Mouse (Mus musculus): ENCODE results near the gene Cmah. TPM values are rescaled to one million over a fixed set of nuclear protein-coding genes. Genes with fewer than 3 reads are reported as not detected.

Gene Cmah
- polyA plus RNA-seq, 1 experiment, result not detected

GRCm38 (mm10) chr13:24391892-24392291 is 64.7 kb downstream of the Cmah start:
- TF ChIP-seq GATA1 (IDR thresholded peaks at IDR 0.05; ENCODE audit: low read length), result no peak

- TF ChIP-seq GATA1 (IDR thresholded peaks at IDR 0.05; ENCODE audit: low read length), result no peak
Measured at GRCm38 (mm10) chr13:24392655-24393054, 65.5 kb downstream of the Cmah start.

- no peak for TF ChIP-seq GATA1 (IDR thresholded peaks at IDR 0.05; ENCODE audit: low read length)
Measured at GRCm38 (mm10) chr13:24393055-24393454, 65.9 kb downstream of the Cmah start.

- TF ChIP-seq GATA1 (IDR thresholded peaks at IDR 0.05; ENCODE audit: low read length), result no peak
Measured at GRCm38 (mm10) chr13:24395815-24396214, 68.6 kb downstream of the Cmah start.

GRCm38 (mm10) chr13:24397181-24397580 is 70.0 kb downstream of the Cmah start:
- TF ChIP-seq GATA1 (IDR thresholded peaks at IDR 0.05; ENCODE audit: low read length), result no peak

GRCm38 (mm10) chr13:24398488-24398887 is 71.3 kb downstream of the Cmah start:
- TF ChIP-seq GATA1 (IDR thresholded peaks at IDR 0.05; ENCODE audit: low read length), result no peak

GRCm38 (mm10) chr13:24403054-24403453 is 75.8 kb downstream of the Cmah start:
- no peak for TF ChIP-seq GATA1 (IDR thresholded peaks at IDR 0.05; ENCODE audit: low read length)

- no peak for TF ChIP-seq GATA1 (IDR thresholded peaks at IDR 0.05; ENCODE audit: low read length)
Measured at GRCm38 (mm10) chr13:24406847-24407246, 79.6 kb downstream of the Cmah start.

- TF ChIP-seq GATA1 (IDR thresholded peaks at IDR 0.05; ENCODE audit: low read length), result no peak
Measured at GRCm38 (mm10) chr13:24414635-24415206, 87.5 kb downstream of the Cmah start.

GRCm38 (mm10) chr13:24415506-24416206 is 88.5 kb downstream of the Cmah start:
- TF ChIP-seq GATA1 (IDR thresholded peaks at IDR 0.05; ENCODE audit: low read length), result no peak

- TF ChIP-seq GATA1 (IDR thresholded peaks at IDR 0.05; ENCODE audit: low read length), result no peak
Measured at GRCm38 (mm10) chr13:24416409-24416808, 89.2 kb downstream of the Cmah start.

GRCm38 (mm10) chr13:24418024-24418423 is 90.8 kb downstream of the Cmah start:
- no peak for TF ChIP-seq GATA1 (IDR thresholded peaks at IDR 0.05; ENCODE audit: low read length)

GRCm38 (mm10) chr13:24418814-24419213 is 91.6 kb downstream of the Cmah start:
- no peak for TF ChIP-seq GATA1 (IDR thresholded peaks at IDR 0.05; ENCODE audit: low read length)

- TF ChIP-seq GATA1 (IDR thresholded peaks at IDR 0.05; ENCODE audit: low read length), result no peak
Measured at GRCm38 (mm10) chr13:24419560-24420250, 92.5 kb downstream of the Cmah start.

- no peak for TF ChIP-seq GATA1 (IDR thresholded peaks at IDR 0.05; ENCODE audit: low read length)
Measured at GRCm38 (mm10) chr13:24421987-24422386, 94.8 kb downstream of the Cmah start.

GRCm38 (mm10) chr13:24430215-24430614 is 103.0 kb downstream of the Cmah start:
- TF ChIP-seq GATA1 (IDR thresholded peaks at IDR 0.05; ENCODE audit: low read length), result no peak

- TF ChIP-seq GATA1 (IDR thresholded peaks at IDR 0.05; ENCODE audit: low read length), result no peak
Measured at GRCm38 (mm10) chr13:24431593-24431992, 104.4 kb downstream of the Cmah start.
